Mouse (Mus musculus) hindbrain, embryonic 12.5 days (tissue): ENCODE results near the gene Rln3. TPM values are rescaled to one million over a fixed set of nuclear protein-coding genes. Genes with fewer than 3 reads are reported as not detected.
A peak's percentile ranks its signal among the peaks of the same experiment; 100 is the strongest.

Experiments
- ATAC-seq: fragments of 200-750 bp; cut with Nextera tagmentation; 2 replicates; pipeline ENCODE4 v1.8.0; 2017; ENCODE audit warnings: moderate TSS enrichment; ENCODE audit not compliant: low FRiP score
- H3K27ac ChIP-seq: fragments of 300-500 bp; sonication (generic); 2 replicates; pipeline ENCODE4 v1.5.1; 2016; ENCODE audit warnings: mild to moderate bottlenecking
- H3K27me3 ChIP-seq: fragments of 300-500 bp; sonication (generic); 2 replicates; pipeline ENCODE4 v1.6.1; 2016; ENCODE audit warnings: mild to moderate bottlenecking
- H3K36me3 ChIP-seq: fragments of 300-500 bp; sonication (generic); 2 replicates; pipeline ENCODE4 v1.6.1; 2016; ENCODE audit warnings: mild to moderate bottlenecking
- H3K4me1 ChIP-seq: fragments of 300-500 bp; sonication (generic); 2 replicates; pipeline ENCODE4 v1.6.1; 2016
- H3K4me2 ChIP-seq: fragments of 300-500 bp; sonication (generic); replicated peaks from 2 replicates; pipeline ENCODE4 v1.6.1; 2016; ENCODE audit warnings: mild to moderate bottlenecking
- H3K4me3 ChIP-seq: fragments of 300-500 bp; sonication (generic); 2 replicates; pipeline ENCODE4 v1.5.1; 2016; ENCODE audit warnings: mild to moderate bottlenecking
- H3K9ac ChIP-seq: fragments of 300-500 bp; sonication (generic); 2 replicates; pipeline ENCODE4 v1.6.1; 2016; ENCODE audit warnings: mild to moderate bottlenecking, moderate library complexity
- H3K9me3 ChIP-seq: fragments of 300-500 bp; sonication (generic); replicated peaks from 2 replicates; pipeline ENCODE4 v1.6.1; 2016; ENCODE audit warnings: mild to moderate bottlenecking
- WGBS: fragments of 180-500 bp; shearing (Covaris S2); methylation state at CpG from one replicate; pipeline ENCODE4 v1.1.7; 2016; 5-methylcytosine and 5-hydroxymethylcytosine counted together
- polyA plus RNA-seq: library from polyadenylated mRNA; unstranded; fragments of >200 nt; fragmentation: Nextera tagmentation; extraction: Ambion mirVana; gene quantifications from 2 replicates; pipeline ENCODE4 v1.2.1, GENCODE M21; 2016

Rln3 gene
- polyA plus RNA-seq, 1 experiment from 2014 or later, result not detected

DNA sequence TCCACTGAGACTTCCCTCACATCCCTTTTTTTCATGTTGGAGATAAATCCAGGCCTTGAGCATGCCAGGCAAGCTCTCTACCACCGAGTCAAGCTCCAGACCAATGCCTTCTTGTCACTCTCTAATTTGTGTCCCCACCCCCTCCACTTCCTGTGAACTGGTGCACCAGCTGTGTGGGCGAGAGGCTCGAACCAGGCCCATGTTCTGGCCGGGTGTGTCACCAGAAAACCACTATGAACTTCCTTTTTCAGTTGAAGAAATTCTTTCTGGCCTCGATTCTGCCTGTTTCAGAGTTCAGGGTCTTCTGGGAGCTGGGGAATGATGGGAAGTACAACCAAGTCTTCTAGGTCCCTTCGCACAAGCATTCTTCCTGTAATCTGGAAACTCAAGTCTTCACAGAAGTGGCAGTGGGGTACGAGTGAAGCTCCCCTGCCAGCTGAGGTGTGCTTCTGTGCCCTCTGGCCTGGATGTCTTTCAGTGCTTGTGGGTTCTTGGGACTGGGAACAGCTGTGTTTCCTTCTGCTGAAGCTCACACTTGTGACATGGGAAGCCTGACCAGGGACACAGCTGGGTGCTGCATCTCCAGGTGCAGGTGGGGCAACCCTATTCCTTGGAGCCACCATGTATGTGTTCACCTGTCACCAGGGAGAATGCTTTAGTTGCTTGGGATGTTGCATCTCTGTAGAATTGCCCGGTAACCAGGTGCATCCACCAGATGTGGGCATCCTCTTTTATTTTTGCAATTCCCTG lies 19.2 kb upstream of the Rln3 start:
- Histone ChIP-seq H3K4me3 (no peak overlapping the region), H3K9ac (no peak overlapping the region), H3K9me3 (no peaks in the 10 kb centered on the region), H3K36me3 (no peaks in the 10 kb centered on the region), H3K4me2 (no peak overlapping the region), H3K27ac (no peak overlapping the region), H3K27me3 (no peaks in the 10 kb centered on the region), H3K4me1 (peaks cover 22% of the 10 kb centered on the region)
- no peak for ATAC-seq
- WGBS, result 74% methylated on average over 8 of the region's 8 CpGs

DNA sequence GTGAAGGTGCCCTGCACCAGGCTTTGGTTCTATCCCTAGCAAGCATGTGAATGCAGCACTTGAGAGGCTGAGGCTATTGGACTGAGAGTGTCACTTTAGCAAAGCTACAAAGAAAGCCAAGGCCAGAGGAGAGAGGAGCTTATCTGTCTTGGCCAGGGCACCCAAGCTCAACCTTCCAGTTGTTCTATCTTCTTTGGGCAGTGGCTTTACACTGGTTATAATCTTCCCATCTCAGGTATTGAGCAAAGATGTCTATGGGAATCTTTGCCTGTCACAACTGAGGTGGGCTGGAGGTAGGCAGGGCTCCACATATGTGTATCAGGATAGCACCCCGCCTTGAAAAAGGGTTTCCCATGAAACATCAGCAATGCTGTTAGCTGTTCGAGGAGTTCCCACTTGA lies 15.4 kb upstream of the Rln3 start:
- Histone ChIP-seq H3K27me3 (peaks cover 2% of the 10 kb centered on the region; the same call in 1 of the 2 replicates), H3K4me2 (no peak overlapping the region), H3K36me3 (no peaks in the 10 kb centered on the region), H3K4me1 (no peaks in the 10 kb centered on the region), H3K9ac (no peak overlapping the region), H3K27ac (no peak overlapping the region), H3K4me3 (no peak overlapping the region), H3K9me3 (no peaks in the 10 kb centered on the region)
- WGBS, result 88% methylated on average over 2 of the region's 2 CpGs
- ATAC-seq, result no peak

DNA sequence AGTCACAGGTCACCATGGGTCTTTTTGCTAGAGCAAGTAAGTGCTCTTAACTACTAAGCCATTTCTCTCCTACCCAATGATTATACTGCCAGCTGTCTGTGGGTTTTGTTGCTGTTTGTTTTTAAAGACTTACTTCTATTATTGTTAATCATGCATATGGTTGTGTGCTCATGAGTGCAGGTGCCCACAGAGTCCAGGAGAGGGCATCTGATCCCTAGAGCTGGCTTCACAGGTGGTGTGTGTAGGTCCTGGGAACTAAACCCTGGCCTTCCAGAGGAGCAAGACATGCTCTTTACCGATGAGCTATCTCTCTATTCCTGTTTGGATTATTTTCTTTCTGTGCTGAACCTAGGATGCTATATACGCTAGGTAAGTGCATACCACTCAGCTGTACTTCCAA lies 14.4 kb upstream of the Rln3 start:
- H3K4me3 ChIP-seq, result no peak overlapping the region
- WGBS, result 98% methylated on average over 2 of the region's 2 CpGs
- no peaks in the 10 kb centered on the region for H3K36me3 ChIP-seq
- no peak overlapping the region for H3K27ac ChIP-seq
- no peak overlapping the region for H3K4me2 ChIP-seq
- H3K4me1 ChIP-seq, result no peaks in the 10 kb centered on the region
- ATAC-seq, result no peak
- peaks cover 2% of the 10 kb centered on the region; the same call in 1 of the 2 replicates for H3K27me3 ChIP-seq
- no peak overlapping the region for H3K9ac ChIP-seq
- no peaks in the 10 kb centered on the region for H3K9me3 ChIP-seq

DNA sequence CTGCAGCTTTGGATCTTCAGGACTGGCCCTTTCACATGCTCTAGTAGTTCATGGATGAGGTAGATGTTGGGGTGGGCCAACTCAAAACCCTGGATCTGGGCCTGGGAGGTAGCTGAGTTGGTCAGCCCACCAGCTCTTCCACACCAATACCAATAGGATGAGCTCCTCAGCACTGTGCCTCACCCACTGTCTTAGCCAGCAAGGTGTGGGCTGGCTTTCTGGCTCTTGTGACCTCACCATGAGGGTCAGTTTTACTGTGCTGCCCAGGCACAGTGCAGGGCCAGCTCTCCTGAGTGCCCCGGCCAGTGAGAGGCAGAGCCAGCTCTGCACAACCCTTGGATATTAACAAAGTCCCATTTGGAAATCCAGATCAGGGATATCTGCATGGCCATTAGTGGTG lies 13.0 kb upstream of the Rln3 start:
- Histone ChIP-seq H3K36me3 (no peaks in the 10 kb centered on the region), H3K4me3 (no peak overlapping the region), H3K27ac (no peak overlapping the region), H3K4me1 (no peaks in the 10 kb centered on the region), H3K9me3 (no peaks in the 10 kb centered on the region), H3K4me2 (no peak overlapping the region), H3K9ac (no peak overlapping the region), H3K27me3 (peaks cover 2% of the 10 kb centered on the region; the same call in 1 of the 2 replicates)
- no peak for ATAC-seq
- WGBS, result 96% methylated on average over 1 of the region's 1 CpGs

DNA sequence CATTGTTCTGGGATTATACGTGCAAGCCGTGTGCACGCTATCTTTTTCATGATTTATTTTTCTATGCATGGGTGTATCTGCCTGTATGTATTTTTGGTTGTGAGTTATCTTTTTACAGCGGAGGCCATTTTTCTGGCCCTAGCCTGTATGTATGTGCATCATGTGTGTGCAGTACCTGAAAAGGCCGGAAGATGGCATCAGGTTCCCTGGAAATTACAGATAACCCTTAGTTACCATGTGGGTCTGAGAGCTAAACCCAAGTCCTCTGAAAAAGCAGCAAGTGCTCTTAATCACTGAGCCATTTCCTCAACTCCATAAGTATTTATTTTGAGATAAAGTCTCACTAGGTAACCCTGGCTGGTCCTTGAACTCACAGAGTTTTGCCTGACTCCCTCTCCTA lies 8.4 kb upstream of the Rln3 start:
- H3K4me1 ChIP-seq, result 0 out of 2 replicates have a peak, but pooled peaks cover 3% of the 10 kb centered on the region
- WGBS, result 95% methylated on average over 5 of the region's 5 CpGs

DNA sequence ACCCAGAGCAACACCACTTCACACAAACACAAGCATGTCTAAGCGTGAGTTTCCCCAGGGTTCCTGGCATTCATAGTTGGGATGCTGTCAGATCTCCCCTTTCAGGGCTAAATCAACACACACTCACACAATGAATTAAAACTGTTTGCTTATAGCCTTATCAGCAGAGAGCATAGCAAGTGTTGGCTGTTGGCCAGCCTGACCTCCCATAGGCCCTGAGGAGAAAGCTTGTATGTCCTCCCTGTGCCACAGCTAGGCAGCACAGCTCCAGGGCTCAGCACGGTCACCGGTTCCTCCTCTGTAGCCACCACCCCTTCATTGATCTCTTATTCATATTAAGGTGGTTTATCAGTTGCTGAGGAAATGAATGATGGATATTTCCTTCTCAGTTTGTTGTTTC lies 7.9 kb upstream of the Rln3 start:
- Histone ChIP-seq H3K4me1 (0 out of 2 replicates have a peak, but pooled peaks cover 3% of the 10 kb centered on the region), H3K4me2 (no peak overlapping the region), H3K4me3 (no peak overlapping the region), H3K9ac (no peak overlapping the region), H3K9me3 (no peaks in the 10 kb centered on the region), H3K27me3 (peaks cover 2% of the 10 kb centered on the region; the same call in 1 of the 2 replicates), H3K36me3 (no peaks in the 10 kb centered on the region), H3K27ac (no peak overlapping the region)
- WGBS, result 77% methylated on average over 3 of the region's 3 CpGs
- no peak for ATAC-seq

More for the DNA sequence above, 8.4 kb upstream of the Rln3 start:
- no peak for ATAC-seq
- Histone ChIP-seq H3K27me3 (peaks cover 2% of the 10 kb centered on the region; the same call in 1 of the 2 replicates), H3K4me2 (no peak overlapping the region), H3K36me3 (no peaks in the 10 kb centered on the region), H3K9me3 (no peaks in the 10 kb centered on the region), H3K27ac (no peak overlapping the region), H3K4me3 (no peak overlapping the region), H3K9ac (no peak overlapping the region)

DNA sequence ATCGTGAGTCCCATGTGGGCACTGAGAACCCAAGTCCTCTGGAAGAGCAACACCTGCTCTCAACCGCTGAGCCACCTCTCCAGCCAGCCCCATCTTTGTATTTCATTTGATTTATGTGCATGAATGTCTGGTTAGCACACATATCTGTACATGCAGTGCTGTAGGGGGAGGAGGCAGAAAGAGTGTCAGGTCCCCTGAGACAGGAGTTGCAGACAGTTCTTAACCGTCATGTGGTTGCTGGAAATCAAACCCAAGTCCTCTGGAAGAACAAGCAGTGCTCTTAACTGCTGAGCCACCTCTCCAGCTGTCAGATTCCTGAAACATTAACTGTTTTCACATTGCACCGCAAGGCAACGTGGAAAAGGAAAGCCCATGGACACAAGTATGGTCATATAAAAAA lies 3.4 kb upstream of the Rln3 start:
- no peak for ATAC-seq
- Histone ChIP-seq H3K9ac (no peak overlapping the region), H3K27me3 (peaks cover 32% of the 10 kb centered on the region), H3K4me3 (no peak overlapping the region), H3K27ac (no peak overlapping the region), H3K36me3 (no peaks in the 10 kb centered on the region), H3K4me2 (no peak overlapping the region), H3K9me3 (no peaks in the 10 kb centered on the region), H3K4me1 (peaks cover 11% of the 10 kb centered on the region; the same call in 1 of the 2 replicates)
- 77% methylated on average over 5 of the region's 5 CpGs for WGBS

DNA sequence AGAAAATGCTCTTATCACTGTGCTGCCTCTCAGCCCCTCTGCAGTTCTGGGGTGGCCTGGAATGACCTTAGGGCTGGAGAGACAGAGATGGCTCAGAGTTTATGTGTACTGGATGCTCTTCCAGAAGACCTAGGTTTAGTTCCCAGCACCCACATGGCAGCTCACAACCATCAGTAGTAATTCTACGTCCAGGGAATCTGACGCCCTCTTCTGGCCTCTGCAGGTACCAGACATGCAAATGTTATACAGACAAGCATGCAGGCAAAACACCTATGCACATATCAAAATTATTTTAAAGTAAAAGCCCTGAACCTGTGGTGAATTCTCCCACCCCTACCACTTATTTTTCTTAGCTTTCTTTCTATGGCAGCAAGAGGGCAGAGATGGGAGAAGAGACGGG lies 1.7 kb upstream of the Rln3 start:
- Histone ChIP-seq H3K9me3 (no peaks in the 10 kb centered on the region), H3K4me1 (peaks cover 19% of the 10 kb centered on the region), H3K27ac (no peak overlapping the region), H3K36me3 (no peaks in the 10 kb centered on the region), H3K4me3 (no peak overlapping the region), H3K4me2 (no peak overlapping the region), H3K9ac (no peak overlapping the region), H3K27me3 (peaks cover 48% of the 10 kb centered on the region)
- 88% methylated on average over 3 of the region's 3 CpGs for WGBS
- ATAC-seq, result no peak

DNA sequence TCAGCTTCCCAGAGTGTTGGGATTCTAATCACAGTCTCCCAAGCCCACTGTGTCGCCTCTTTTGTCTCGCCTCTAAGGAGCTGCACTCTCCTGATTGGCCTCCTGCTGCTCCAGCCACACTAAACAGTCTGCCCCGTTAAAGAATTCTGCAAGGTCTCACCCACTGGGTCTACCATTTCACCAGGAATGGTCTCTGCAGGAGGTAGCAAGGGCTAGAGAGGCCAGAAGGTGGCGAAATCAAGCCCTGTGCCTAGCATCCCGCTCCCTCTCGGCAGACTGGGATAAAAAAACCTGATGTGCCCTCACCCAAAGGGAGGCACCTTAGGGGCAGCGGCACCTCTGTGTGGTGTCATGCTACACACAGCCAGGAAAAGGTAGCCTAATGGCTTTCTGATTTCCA lies 697 bp downstream of the Rln3 start:
- Histone ChIP-seq H3K27me3 (peaks cover 70% of the 10 kb centered on the region), H3K27ac (no peak overlapping the region), H3K9me3 (no peaks in the 10 kb centered on the region), H3K4me3 (no peak overlapping the region), H3K36me3 (no peaks in the 10 kb centered on the region), H3K4me2 (no peak overlapping the region), H3K9ac (no peak overlapping the region), H3K4me1 (peaks cover 17% of the 10 kb centered on the region)
- ATAC-seq, result no peak
- 6% methylated on average over 7 of the region's 7 CpGs for WGBS

DNA sequence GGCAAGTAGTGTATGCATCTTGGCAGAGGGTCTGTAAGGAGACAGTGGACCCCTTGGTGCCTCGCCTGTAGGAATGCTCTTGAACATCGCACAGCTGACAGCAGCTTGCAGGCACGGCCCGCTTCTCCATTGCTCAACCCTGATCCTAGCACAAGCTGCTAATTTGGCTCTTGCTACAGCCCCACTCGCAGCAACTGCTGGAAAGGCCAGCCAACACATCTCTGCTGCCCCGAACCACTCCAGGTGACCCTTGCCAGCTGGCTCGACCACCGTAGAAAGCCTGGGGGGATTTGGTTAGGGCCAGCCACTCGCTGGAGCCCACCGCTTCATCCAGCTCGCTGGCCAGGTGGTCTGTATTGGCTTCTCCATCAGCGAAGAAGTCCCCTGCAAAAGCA lies 1.9 kb downstream of the Rln3 start:
- 38% methylated on average over 12 of the region's 12 CpGs for WGBS
- Histone ChIP-seq H3K36me3 (no peaks in the 10 kb centered on the region), H3K27ac (no peak overlapping the region), H3K4me2 (peak overlapping the region; percentile 55; the same call in 1 of the 2 replicates), H3K4me3 (no peak overlapping the region), H3K9me3 (no peaks in the 10 kb centered on the region), H3K4me1 (peaks cover 17% of the 10 kb centered on the region), H3K9ac (no peak overlapping the region), H3K27me3 (peaks cover 79% of the 10 kb centered on the region)
- ATAC-seq, result no peak

DNA sequence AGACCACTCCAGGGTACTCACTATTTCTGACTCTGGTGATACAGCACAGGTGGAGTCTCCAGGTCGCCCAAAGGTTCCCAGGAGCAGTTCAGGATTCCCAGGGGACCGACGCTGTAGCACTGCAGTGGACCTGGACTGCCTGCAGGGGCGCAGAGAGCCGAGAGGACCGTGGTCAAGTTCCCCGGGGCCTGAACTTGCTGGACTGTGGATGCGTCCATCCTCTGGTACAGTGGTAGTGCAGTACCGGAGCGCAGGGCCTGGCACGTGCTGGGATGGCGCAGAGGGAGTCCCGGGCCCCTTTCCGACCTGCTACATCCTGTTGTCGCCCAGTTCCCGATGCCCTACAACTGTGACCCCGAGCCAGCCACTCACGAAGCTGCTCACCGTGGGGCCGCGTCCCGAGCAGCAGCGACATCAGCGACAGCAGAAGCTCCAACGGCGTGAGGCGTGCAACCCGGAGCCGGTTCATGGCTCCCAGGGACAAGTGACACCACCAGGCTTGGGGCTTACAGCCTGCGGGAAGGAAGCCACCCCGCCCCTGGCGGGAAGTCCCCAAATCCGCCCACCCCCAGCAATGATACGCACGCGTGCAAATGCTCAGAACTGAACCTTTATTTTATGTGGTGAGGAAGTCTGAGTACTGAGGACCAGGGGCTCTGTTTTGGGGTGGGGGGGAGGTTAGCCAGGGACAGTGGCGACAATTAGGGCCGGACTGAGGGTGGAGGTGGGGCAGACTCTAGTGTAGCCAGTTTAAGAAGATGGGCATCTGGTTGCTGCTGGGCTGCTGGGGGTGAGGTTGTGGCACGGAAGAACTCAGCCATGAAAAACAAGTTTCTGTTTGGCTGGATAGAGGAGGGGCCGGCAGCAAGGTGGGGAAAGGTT lies 2.5 kb downstream of the Rln3 start, which contains the start of gene Il27ra:
Gene Il27ra (minus strand): TSS at position 524 of the 882 bp plus-strand sequence.
- Histone ChIP-seq H3K27me3 (peaks cover 81% of the 10 kb centered on the region), H3K4me3 (peak within 1 kb of the TSS; percentile 30), H3K36me3 (no peaks in the 10 kb centered on the region), H3K4me1 (peaks cover 17% of the 10 kb centered on the region), H3K9me3 (no peaks in the 10 kb centered on the region), H3K27ac (no peak within 1 kb of the TSS), H3K4me2 (peak within 1 kb of the TSS; percentile 55), H3K9ac (peak within 1 kb of the TSS; percentile 33; the same call in 1 of the 2 replicates)
- 4% methylated on average over 40 of the region's 40 CpGs for WGBS
- ATAC-seq, result peak; percentile 60

DNA sequence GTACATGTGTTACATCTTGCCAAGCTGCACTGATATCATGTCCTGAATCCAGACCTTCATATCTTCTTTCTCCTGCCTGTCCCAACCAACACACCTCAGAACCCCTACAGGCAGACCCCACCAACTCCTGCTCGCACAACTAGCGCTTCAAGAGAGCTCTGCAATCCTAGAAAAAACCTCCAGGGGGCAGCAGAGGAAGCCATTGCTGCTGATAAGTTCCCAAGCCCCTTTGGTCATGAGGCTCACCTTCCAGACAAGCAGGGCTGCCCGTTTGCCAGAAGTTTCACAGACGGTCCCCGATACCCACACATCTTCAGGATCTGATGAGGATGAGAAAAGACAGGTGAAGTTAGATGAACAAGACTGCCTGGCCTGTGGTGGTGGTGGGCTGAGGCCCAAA lies 5.8 kb downstream of the Rln3 start:
- no peaks in the 10 kb centered on the region for H3K36me3 ChIP-seq
- WGBS, result 8% methylated on average over 5 of the region's 5 CpGs
- no peak overlapping the region for H3K4me2 ChIP-seq
- H3K27ac ChIP-seq, result no peak overlapping the region
- no peak overlapping the region for H3K4me3 ChIP-seq
- peaks cover 9% of the 10 kb centered on the region for H3K4me1 ChIP-seq
- H3K9ac ChIP-seq, result no peak overlapping the region
- no peaks in the 10 kb centered on the region for H3K9me3 ChIP-seq
- H3K27me3 ChIP-seq, result peaks cover 66% of the 10 kb centered on the region
- ATAC-seq, result no peak
